Mouse (Mus musculus): Measurements from ENCODE around the gene Sox1. TPM values are rescaled to one million over a fixed set of nuclear protein-coding genes. Genes with fewer than 3 reads are reported as not detected.

The Sox1 gene
- total and polyA plus RNA-seq, 2 experiments from 2014 or later, result 2.6 to 16.8 TPM

- 32% methylated on average over 4 of the region's 4 CpGs for WGBS
- no peak overlapping the region for H3K27ac ChIP-seq (ENCODE audit: low read depth, low read length)
- no peaks in the 10 kb centered on the region for H3K9me3 ChIP-seq (ENCODE audit: low read length)
- H3K4me2 ChIP-seq (ENCODE audit: low read depth, low read length, poor library complexity, severe bottlenecking), result no peak overlapping the region
- no peak overlapping the region for H3K4me3 ChIP-seq (ENCODE audit: low read depth, low read length)
- peaks cover 62% of the 10 kb centered on the region for H3K27me3 ChIP-seq (ENCODE audit: insufficient read depth, low read length)
- ATAC-seq (ENCODE audit: low FRiP score), result no peak
- H3K9ac ChIP-seq (replicated peaks; ENCODE audit: low read length, poor library complexity, severe bottlenecking), result no peak overlapping the region
- no peaks in the 10 kb centered on the region for H3K36me3 ChIP-seq (ENCODE audit: insufficient read depth, low read length)
- no peak for TF ChIP-seq CTCF (IDR thresholded peaks at IDR 0.05)
- no peaks in the 10 kb centered on the region for H3K4me1 ChIP-seq (ENCODE audit: insufficient read depth, low read length)
- DNase-seq (ENCODE audit: low spot score), result no peak
Measured at GRCm38 (mm10) chr8:12387901-12388300, 7.2 kb upstream of the Sox1 start.

- H3K27ac ChIP-seq (ENCODE audit: low read depth, low read length), result no peak overlapping the region
Measured at GRCm38 (mm10) chr8:12388390-12389115, 6.5 kb upstream of the Sox1 start.

GRCm38 (mm10) chr8:12389116-12389471 is 6.0 kb upstream of the Sox1 start:
- 16% methylated on average over 5 of the region's 5 CpGs for WGBS
- Histone ChIP-seq H3K27ac (ENCODE audit: low read depth, low read length) (no peak overlapping the region), H3K36me3 (ENCODE audit: insufficient read depth, low read length) (no peaks in the 10 kb centered on the region), H3K4me1 (ENCODE audit: insufficient read depth, low read length) (no peaks in the 10 kb centered on the region), H3K9ac (replicated peaks; ENCODE audit: low read length, poor library complexity, severe bottlenecking) (no peak overlapping the region), H3K4me2 (ENCODE audit: low read depth, low read length, poor library complexity, severe bottlenecking) (no peak overlapping the region), H3K9me3 (ENCODE audit: low read length) (no peaks in the 10 kb centered on the region), H3K4me3 (ENCODE audit: low read depth, low read length) (no peak overlapping the region), H3K27me3 (ENCODE audit: insufficient read depth, low read length) (peaks cover 67% of the 10 kb centered on the region)
- ATAC-seq (ENCODE audit: low FRiP score) (no peak), DNase-seq (ENCODE audit: low spot score) (no peak)
- no peak for TF ChIP-seq CTCF (IDR thresholded peaks at IDR 0.05)

More at GRCm38 (mm10) chr8:12388390-12389115, 6.5 kb upstream of the Sox1 start:
- H3K4me3 ChIP-seq (ENCODE audit: low read depth, low read length), result no peak overlapping the region
- WGBS, result 26% methylated on average over 10 of the region's 10 CpGs
- no peak for DNase-seq (ENCODE audit: low spot score)
- H3K9ac ChIP-seq (replicated peaks; ENCODE audit: low read length, poor library complexity, severe bottlenecking), result no peak overlapping the region
- no peaks in the 10 kb centered on the region for H3K9me3 ChIP-seq (ENCODE audit: low read length)
- no peak for ATAC-seq (ENCODE audit: low FRiP score)
- H3K36me3 ChIP-seq (ENCODE audit: insufficient read depth, low read length), result no peaks in the 10 kb centered on the region
- H3K4me1 ChIP-seq (ENCODE audit: insufficient read depth, low read length), result no peaks in the 10 kb centered on the region
- H3K4me2 ChIP-seq (ENCODE audit: low read depth, low read length, poor library complexity, severe bottlenecking), result no peak overlapping the region
- TF ChIP-seq CTCF (IDR thresholded peaks at IDR 0.05), result no peak
- peaks cover 63% of the 10 kb centered on the region for H3K27me3 ChIP-seq (ENCODE audit: insufficient read depth, low read length)

GRCm38 (mm10) chr8:12389801-12390639 is 5.1 kb upstream of the Sox1 start:
- Histone ChIP-seq H3K4me2 (ENCODE audit: low read depth, low read length, poor library complexity, severe bottlenecking) (peak overlapping the region; percentile 18; the same call in 1 of the 2 replicates), H3K27ac (ENCODE audit: low read depth, low read length) (no peak overlapping the region), H3K27me3 (ENCODE audit: insufficient read depth, low read length) (peaks cover 65% of the 10 kb centered on the region), H3K4me3 (ENCODE audit: low read depth, low read length) (peak overlapping the region; percentile 9; the same call in 1 of the 2 replicates), H3K4me1 (ENCODE audit: insufficient read depth, low read length) (no peaks in the 10 kb centered on the region), H3K36me3 (ENCODE audit: insufficient read depth, low read length) (no peaks in the 10 kb centered on the region), H3K9me3 (ENCODE audit: low read length) (no peaks in the 10 kb centered on the region), H3K9ac (replicated peaks; ENCODE audit: low read length, poor library complexity, severe bottlenecking) (no peak overlapping the region)
- no peak for DNase-seq (ENCODE audit: low spot score)
- ATAC-seq (ENCODE audit: low FRiP score), result no peak
- no peak for TF ChIP-seq CTCF (IDR thresholded peaks at IDR 0.05)
- WGBS, result 6% methylated on average over 29 of the region's 29 CpGs

GRCm38 (mm10) chr8:12390640-12391365 is 4.3 kb upstream of the Sox1 start:
- WGBS, result 2% methylated on average over 38 of the region's 38 CpGs
- ATAC-seq (ENCODE audit: low FRiP score) (no peak), DNase-seq (ENCODE audit: low spot score) (no peak)
- peak overlapping the region; percentile 18; the same call in 1 of the 2 replicates for H3K4me2 ChIP-seq (ENCODE audit: low read depth, low read length, poor library complexity, severe bottlenecking)
- H3K9ac ChIP-seq (replicated peaks; ENCODE audit: low read length, poor library complexity, severe bottlenecking), result no peak overlapping the region
- no peaks in the 10 kb centered on the region for H3K36me3 ChIP-seq (ENCODE audit: insufficient read depth, low read length)
- peaks cover 68% of the 10 kb centered on the region for H3K27me3 ChIP-seq (ENCODE audit: insufficient read depth, low read length)
- no peak overlapping the region for H3K4me3 ChIP-seq (ENCODE audit: low read depth, low read length)
- no peak overlapping the region for H3K27ac ChIP-seq (ENCODE audit: low read depth, low read length)
- TF ChIP-seq CTCF (IDR thresholded peaks at IDR 0.05), result no peak
- H3K4me1 ChIP-seq (ENCODE audit: insufficient read depth, low read length), result no peaks in the 10 kb centered on the region
- H3K9me3 ChIP-seq (ENCODE audit: low read length), result no peaks in the 10 kb centered on the region
